Mouse (Mus musculus): ENCODE data around the gene Tctex1d4. TPM values are rescaled to one million over a fixed set of nuclear protein-coding genes. Genes with fewer than 3 reads are reported as not detected.

Tctex1d4 gene
- total and polyA plus RNA-seq, 3 experiments: 4.2 TPM; not detected in 2

GRCm38 (mm10) chr4:117113237-117113636 is 13.4 kb upstream of the Tctex1d4 start:
- no peak overlapping the region for H3K9ac ChIP-seq (ENCODE audit: low read depth, low read length)
- H3K27me3 ChIP-seq (ENCODE audit: control insufficient read depth, insufficient read depth, low read length): no peaks in the 10 kb centered on the region
- no peak for TF ChIP-seq POLR2A (IDR thresholded peaks at IDR 0.05; ENCODE audit: insufficient read depth, low read depth, low read length)
- peak; percentile 25; the same call in 1 of the 2 replicates for TF ChIP-seq CTCF (IDR thresholded peaks at IDR 0.05)
- 77% methylated on average over 1 of the region's 1 CpGs for WGBS
- H3K27ac ChIP-seq: no peak overlapping the region
- no peak for DNase-seq
- no peaks in the 10 kb centered on the region for H3K36me3 ChIP-seq (ENCODE audit: control insufficient read depth, insufficient read depth, low read length)
- H3K4me3 ChIP-seq: no peak overlapping the region
- H3K79me2 ChIP-seq (replicated peaks; ENCODE audit: control insufficient read depth, insufficient read depth, low read length): no peaks in the 10 kb centered on the region
- intact Hi-C loops (cut with DNase I): no loop called here
- H3K4me1 ChIP-seq (ENCODE audit: control insufficient read depth, insufficient read depth, low read length): no peaks in the 10 kb centered on the region

DNA sequence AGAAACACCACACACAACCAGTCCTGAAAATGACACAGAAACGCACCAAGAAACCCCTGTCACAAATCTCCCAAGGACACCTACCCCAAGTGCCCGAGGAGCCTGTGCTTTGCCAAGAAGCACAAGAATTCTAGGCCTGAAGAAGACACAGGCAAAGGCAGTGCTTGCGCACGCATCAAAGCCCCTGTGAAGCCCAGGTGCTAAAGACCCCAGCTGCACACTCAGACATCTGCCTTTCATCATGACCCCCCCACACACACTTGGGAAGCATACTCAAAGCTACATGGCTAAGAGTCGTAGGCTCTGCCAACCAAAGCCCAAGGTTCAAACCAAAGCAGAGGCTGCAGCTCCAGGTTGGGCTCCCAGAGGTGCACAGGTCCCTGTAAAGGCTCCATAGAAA is 11.0 kb upstream of the Tctex1d4 start:
- peaks cover 3% of the 10 kb centered on the region for H3K4me1 ChIP-seq (ENCODE audit: control insufficient read depth, insufficient read depth, low read length)
- DNase-seq: no peak
- 79% methylated on average over 5 of the region's 5 CpGs for WGBS
- no peak overlapping the region for H3K4me3 ChIP-seq
- no peak overlapping the region for H3K9ac ChIP-seq (ENCODE audit: low read depth, low read length)
- no peaks in the 10 kb centered on the region for H3K36me3 ChIP-seq (ENCODE audit: control insufficient read depth, insufficient read depth, low read length)
- no peaks in the 10 kb centered on the region for H3K27me3 ChIP-seq (ENCODE audit: control insufficient read depth, insufficient read depth, low read length)
- intact Hi-C loops (cut with DNase I): no loop called here
- TF ChIP-seq CTCF (IDR thresholded peaks at IDR 0.05) (no peak), EP300 (IDR thresholded peaks at IDR 0.05; ENCODE audit: insufficient read depth, low read depth, low read length) (no peak), POLR2A (IDR thresholded peaks at IDR 0.05; ENCODE audit: insufficient read depth, low read depth, low read length) (no peak)
- no peaks in the 10 kb centered on the region for H3K79me2 ChIP-seq (replicated peaks; ENCODE audit: control insufficient read depth, insufficient read depth, low read length)
- no peak overlapping the region for H3K27ac ChIP-seq

DNA sequence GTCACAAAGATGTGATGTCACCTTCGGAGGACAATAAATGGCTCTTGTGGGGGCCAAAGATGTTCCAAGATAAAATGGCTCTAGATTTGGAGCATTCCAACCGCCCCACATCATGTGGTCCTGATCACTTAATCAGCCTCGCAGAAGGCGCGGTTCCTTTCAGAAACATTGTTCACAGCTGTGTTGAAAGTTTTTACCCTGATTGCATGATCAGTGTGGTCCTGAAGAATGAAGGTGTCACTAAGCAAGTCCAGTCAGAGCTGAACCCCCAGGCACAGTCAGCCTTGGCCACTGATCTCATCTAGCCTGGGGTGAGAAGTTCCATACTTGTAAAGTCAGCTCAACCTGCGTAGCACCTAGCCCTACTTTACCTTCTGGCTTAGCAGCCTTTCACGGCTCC is 8.7 kb upstream of the Tctex1d4 start:
- Histone ChIP-seq H3K4me3 (no peak overlapping the region), H3K4me1 (ENCODE audit: control insufficient read depth, insufficient read depth, low read length) (peaks cover 7% of the 10 kb centered on the region), H3K36me3 (ENCODE audit: control insufficient read depth, insufficient read depth, low read length) (no peaks in the 10 kb centered on the region), H3K79me2 (replicated peaks; ENCODE audit: control insufficient read depth, insufficient read depth, low read length) (no peaks in the 10 kb centered on the region), H3K9ac (ENCODE audit: low read depth, low read length) (no peak overlapping the region), H3K27me3 (ENCODE audit: control insufficient read depth, insufficient read depth, low read length) (no peaks in the 10 kb centered on the region), H3K27ac (no peak overlapping the region)
- no peak for DNase-seq
- intact Hi-C loops (cut with DNase I): no loop called here
- WGBS: 90% methylated on average over 7 of the region's 7 CpGs
- TF ChIP-seq POLR2A (IDR thresholded peaks at IDR 0.05; ENCODE audit: insufficient read depth, low read depth, low read length) (no peak), EP300 (IDR thresholded peaks at IDR 0.05; ENCODE audit: insufficient read depth, low read depth, low read length) (no peak)

DNA sequence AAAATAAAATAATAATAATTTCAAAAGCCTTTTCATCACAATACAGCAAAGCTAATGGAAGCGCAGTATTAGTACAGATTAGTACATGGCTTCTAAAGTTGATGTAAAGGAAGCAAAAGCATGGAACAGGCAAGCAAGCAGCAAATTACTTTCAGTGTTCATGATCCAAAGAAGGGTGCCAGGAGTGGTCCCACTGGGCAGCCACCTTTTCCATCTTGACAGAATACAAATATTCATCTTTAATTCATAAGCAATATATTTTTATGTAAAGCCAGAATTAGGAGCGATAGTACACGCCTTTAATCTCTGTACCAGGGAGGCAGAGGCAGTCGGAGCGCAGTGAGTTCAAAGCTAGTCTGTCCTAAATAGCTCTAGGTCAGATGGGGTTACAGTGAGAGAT is 7.0 kb upstream of the Tctex1d4 start:
- Histone ChIP-seq H3K27me3 (ENCODE audit: control insufficient read depth, insufficient read depth, low read length) (no peaks in the 10 kb centered on the region), H3K4me1 (ENCODE audit: control insufficient read depth, insufficient read depth, low read length) (peaks cover 14% of the 10 kb centered on the region), H3K79me2 (replicated peaks; ENCODE audit: control insufficient read depth, insufficient read depth, low read length) (no peaks in the 10 kb centered on the region), H3K9ac (ENCODE audit: low read depth, low read length) (peak overlapping the region; percentile 61; the same call in 1 of the 2 replicates), H3K4me3 (peak overlapping the region; percentile 70), H3K27ac (peak overlapping the region; percentile 98), H3K36me3 (ENCODE audit: control insufficient read depth, insufficient read depth, low read length) (no peaks in the 10 kb centered on the region)
- DNase-seq: no peak
- intact Hi-C loops (cut with DNase I): loop anchor here (2.0 to 10.0 kb wide), 8 partner anchors 17 to 405 kb away; partner anchors contain the start of genes Eif2b3 and Kif2c
- WGBS: 73% methylated on average over 5 of the region's 5 CpGs
- TF ChIP-seq POLR2A (IDR thresholded peaks at IDR 0.05; ENCODE audit: insufficient read depth, low read depth, low read length) (no peak), EP300 (IDR thresholded peaks at IDR 0.05; ENCODE audit: insufficient read depth, low read depth, low read length) (no peak), CTCF (IDR thresholded peaks at IDR 0.05) (no peak)

- TF ChIP-seq CTCF (IDR thresholded peaks at IDR 0.05) (no peak), EP300 (IDR thresholded peaks at IDR 0.05; ENCODE audit: insufficient read depth, low read depth, low read length) (no peak), POLR2A (IDR thresholded peaks at IDR 0.05; ENCODE audit: insufficient read depth, low read depth, low read length) (no peak)
- intact Hi-C loops (cut with DNase I): loop anchor here (2.0 to 10.0 kb wide), 8 partner anchors 17 to 405 kb away; partner anchors contain the start of genes Eif2b3 and Kif2c
- Histone ChIP-seq H3K27me3 (ENCODE audit: control insufficient read depth, insufficient read depth, low read length) (no peaks in the 10 kb centered on the region), H3K9ac (ENCODE audit: low read depth, low read length) (peak overlapping the region; percentile 61), H3K36me3 (ENCODE audit: control insufficient read depth, insufficient read depth, low read length) (no peaks in the 10 kb centered on the region), H3K27ac (peak overlapping the region; percentile 98), H3K4me1 (ENCODE audit: control insufficient read depth, insufficient read depth, low read length) (peaks cover 17% of the 10 kb centered on the region), H3K79me2 (replicated peaks; ENCODE audit: control insufficient read depth, insufficient read depth, low read length) (no peaks in the 10 kb centered on the region), H3K4me3 (peak overlapping the region; percentile 70)
- WGBS: 2% methylated on average over 10 of the region's 10 CpGs
- no peak for DNase-seq
These were observed 6.5 kb upstream of the Tctex1d4 start for GRCm38 (mm10) chr4:117120052-117120444.

- DNase-seq: peak; percentile 92 to 97
- Histone ChIP-seq H3K36me3 (ENCODE audit: control insufficient read depth, insufficient read depth, low read length) (no peaks in the 10 kb centered on the region), H3K4me1 (ENCODE audit: control insufficient read depth, insufficient read depth, low read length) (peaks cover 21% of the 10 kb centered on the region), H3K27me3 (ENCODE audit: control insufficient read depth, insufficient read depth, low read length) (no peaks in the 10 kb centered on the region), H3K79me2 (replicated peaks; ENCODE audit: control insufficient read depth, insufficient read depth, low read length) (no peaks in the 10 kb centered on the region), H3K4me3 (peak overlapping the region; percentile 70), H3K9ac (ENCODE audit: low read depth, low read length) (peak overlapping the region; percentile 78), H3K27ac (peak overlapping the region; percentile 98)
- intact Hi-C loops (cut with DNase I): loop anchor here (2.0 to 10.0 kb wide), 8 partner anchors 16 to 406 kb away; partner anchors contain the start of genes Eif2b3 and Kif2c
- under 1% methylated on average over 69 of the region's 69 CpGs for WGBS
- TF ChIP-seq CTCF (IDR thresholded peaks at IDR 0.05) (peak; percentile 87), EP300 (IDR thresholded peaks at IDR 0.05; ENCODE audit: insufficient read depth, low read depth, low read length) (peak; percentile 100), POLR2A (IDR thresholded peaks at IDR 0.05; ENCODE audit: insufficient read depth, low read depth, low read length) (peak; percentile 94)
These were observed 5.9 kb upstream of the Tctex1d4 start for GRCm38 (mm10) chr4:117120445-117121414.

Measured in heart, adult 2 months (tissue).